Mouse (Mus musculus): Measurements from ENCODE around the gene Ptpn7. TPM values are rescaled to one million over a fixed set of nuclear protein-coding genes. Genes with fewer than 3 reads are reported as not detected.

Gene Ptpn7
- total RNA-seq, 2 experiments from 2014 or later = 14.6 to 23.9 TPM

GRCm38 (mm10) chr1:135148996-135149395, 16.5 kb downstream of the Ptpn7 start:
- ATAC-seq (replicated peaks; ENCODE audit: low FRiP score, poor library complexity, severe bottlenecking) = no peak

GRCm38 (mm10) chr1:135154011-135154410, 21.5 kb downstream of the Ptpn7 start:
- no peak for ATAC-seq (replicated peaks; ENCODE audit: low FRiP score, poor library complexity, severe bottlenecking)

GRCm38 (mm10) chr1:135154411-135154959, 22.0 kb downstream of the Ptpn7 start:
- ATAC-seq (replicated peaks; ENCODE audit: low FRiP score, poor library complexity, severe bottlenecking) = peak; percentile 95

GRCm38 (mm10) chr1:135156300-135156699, 23.8 kb downstream of the Ptpn7 start:
- no peak for ATAC-seq (replicated peaks; ENCODE audit: low FRiP score, poor library complexity, severe bottlenecking)

- ATAC-seq (replicated peaks; ENCODE audit: low FRiP score, poor library complexity, severe bottlenecking) = no peak
Observed at GRCm38 (mm10) chr1:135158633-135159032, 26.1 kb downstream of the Ptpn7 start.

GRCm38 (mm10) chr1:135159074-135159473, 26.6 kb downstream of the Ptpn7 start:
- ATAC-seq (replicated peaks; ENCODE audit: low FRiP score, poor library complexity, severe bottlenecking) = no peak

- no peak for ATAC-seq (replicated peaks; ENCODE audit: low FRiP score, poor library complexity, severe bottlenecking)
Observed at GRCm38 (mm10) chr1:135159556-135160123, 27.1 kb downstream of the Ptpn7 start.

GRCm38 (mm10) chr1:135160411-135161050, 28.0 kb downstream of the Ptpn7 start:
- no peak for ATAC-seq (replicated peaks; ENCODE audit: low FRiP score, poor library complexity, severe bottlenecking)

GRCm38 (mm10) chr1:135162720-135163119, 30.2 kb downstream of the Ptpn7 start:
- no peak for ATAC-seq (replicated peaks; ENCODE audit: low FRiP score, poor library complexity, severe bottlenecking)

GRCm38 (mm10) chr1:135167435-135167834, 34.9 kb downstream of the Ptpn7 start, which contains the start of gene Gpr37l1:
Gene Gpr37l1, minus strand, starts transcription at chr1:135167681.
- no peak for ATAC-seq (replicated peaks; ENCODE audit: low FRiP score, poor library complexity, severe bottlenecking)

- ATAC-seq (replicated peaks; ENCODE audit: low FRiP score, poor library complexity, severe bottlenecking) = no peak
Observed at GRCm38 (mm10) chr1:135168453-135169200, 36.1 kb downstream of the Ptpn7 start.

- ATAC-seq (replicated peaks; ENCODE audit: low FRiP score, poor library complexity, severe bottlenecking) = no peak
Observed at GRCm38 (mm10) chr1:135169556-135170224, 37.2 kb downstream of the Ptpn7 start.

GRCm38 (mm10) chr1:135170299-135170698, 37.8 kb downstream of the Ptpn7 start:
- ATAC-seq (replicated peaks; ENCODE audit: low FRiP score, poor library complexity, severe bottlenecking) = no peak

GRCm38 (mm10) chr1:135171202-135171601, 38.7 kb downstream of the Ptpn7 start:
- no peak for ATAC-seq (replicated peaks; ENCODE audit: low FRiP score, poor library complexity, severe bottlenecking)

- ATAC-seq (replicated peaks; ENCODE audit: low FRiP score, poor library complexity, severe bottlenecking) = no peak
Observed at GRCm38 (mm10) chr1:135171984-135172383, 39.5 kb downstream of the Ptpn7 start.

- no peak for ATAC-seq (replicated peaks; ENCODE audit: low FRiP score, poor library complexity, severe bottlenecking)
Observed at GRCm38 (mm10) chr1:135173311-135173710, 40.8 kb downstream of the Ptpn7 start.

GRCm38 (mm10) chr1:135175176-135175575, 42.7 kb downstream of the Ptpn7 start:
- no peak for ATAC-seq (replicated peaks; ENCODE audit: low FRiP score, poor library complexity, severe bottlenecking)

- no peak for ATAC-seq (replicated peaks; ENCODE audit: low FRiP score, poor library complexity, severe bottlenecking)
Observed at GRCm38 (mm10) chr1:135177724-135178123, 45.2 kb downstream of the Ptpn7 start.

- no peak for ATAC-seq (replicated peaks; ENCODE audit: low FRiP score, poor library complexity, severe bottlenecking)
Observed at GRCm38 (mm10) chr1:135178863-135179262, 46.4 kb downstream of the Ptpn7 start.

GRCm38 (mm10) chr1:135180830-135181229, 48.3 kb downstream of the Ptpn7 start:
- no peak for ATAC-seq (replicated peaks; ENCODE audit: low FRiP score, poor library complexity, severe bottlenecking)

Data from erythroblast, adult 5-6 weeks (primary cell).